ENCODE assay signal across 9 mouse cellular contexts in genomic region chr11:31949331-31949785, GRCm38 (mm10). TPM values are rescaled to one million over a fixed set of nuclear protein-coding genes. Genes with fewer than 3 reads are reported as not detected.
DNase-seq lines count a peak whose midpoint lies in the region; ATAC-seq lines count a peak whose summit lies in the region.
"Had no signal": no experiment of that assay in that cellular context is flagged by ENCODE, and none has a peak within 500 bp of the region (broad histone marks: within the 10 kb centered on the region; RNA-seq: fewer than 3 reads in every experiment).

No protein-coding gene starts in this region.

- H3K4me2 ChIP-seq in limb, embryonic 15.5 days, result peak overlapping the region; percentile 60
- peak overlapping the region; percentile 77 for H3K4me2 ChIP-seq in midbrain, embryonic 16.5 days (ENCODE audit: low read length)
- H3K4me2 ChIP-seq in stomach, embryonic 14.5 days (replicated peaks; ENCODE audit: low read depth, low read length), result peak overlapping the region; percentile 35

- H3K4me1 ChIP-seq in limb, embryonic 15.5 days, result peaks cover 12% of the 10 kb centered on the region
- peaks cover 9% of the 10 kb centered on the region for H3K4me1 ChIP-seq in midbrain, embryonic 16.5 days (ENCODE audit: control insufficient read depth, insufficient read depth, low read length)
- H3K4me1 ChIP-seq in stomach, embryonic 14.5 days (ENCODE audit: control insufficient read depth, insufficient read depth, low read length), result no peaks in the 10 kb centered on the region

- no peaks in the 10 kb centered on the region for H3K36me3 ChIP-seq in limb, embryonic 15.5 days
- H3K36me3 ChIP-seq in midbrain, embryonic 16.5 days (ENCODE audit: control insufficient read depth, insufficient read depth, low read length), result no peaks in the 10 kb centered on the region
- no peaks in the 10 kb centered on the region for H3K36me3 ChIP-seq in stomach, embryonic 14.5 days (ENCODE audit: control insufficient read depth, insufficient read depth, low read length)

- peak overlapping the region; percentile 21; the same call in 1 of the 2 replicates for H3K9ac ChIP-seq in limb, embryonic 15.5 days
- H3K9ac ChIP-seq in midbrain, embryonic 16.5 days (ENCODE audit: low read depth, low read length), result peak overlapping the region; percentile 70
- H3K9ac ChIP-seq in stomach, embryonic 14.5 days (replicated peaks; ENCODE audit: low read depth, low read length), result no peak overlapping the region

- ATAC-seq in limb, embryonic 15.5 days (ENCODE audit: insufficient number of reproducible peaks, low FRiP score, low TSS enrichment, low read depth), result no peak
- ATAC-seq in midbrain, embryonic 16.5 days, result peak; percentile 55
- peak; percentile 79; the same call in 1 of the 2 replicates for ATAC-seq in stomach, embryonic 14.5 days (ENCODE audit: insufficient number of reproducible peaks, insufficient read depth, low FRiP score, low read depth)

- peaks cover 13% of the 10 kb centered on the region for H3K27me3 ChIP-seq in limb, embryonic 15.5 days
- H3K27me3 ChIP-seq in midbrain, embryonic 16.5 days (ENCODE audit: control insufficient read depth, insufficient read depth, low read depth, low read length), result no peaks in the 10 kb centered on the region
- no peaks in the 10 kb centered on the region for H3K27me3 ChIP-seq in stomach, embryonic 14.5 days (ENCODE audit: control insufficient read depth, insufficient read depth, low read length)

- DNase-seq in A20 (ENCODE audit: low read depth, low spot score) (peak; percentile 75), adipocyte (ENCODE audit: low spot score) (peak; percentile 91)
- peak; percentile 95 for DNase-seq in embryo, embryonic 10.5 days (ENCODE audit: low spot score)
- DNase-seq in heart, adult 8-10 months (ENCODE audit: low spot score), result peak; percentile 82
- peak; percentile 79 for DNase-seq in kidney, adult 9 months

- no peaks in the 10 kb centered on the region for H3K9me3 ChIP-seq in limb, embryonic 15.5 days
- no peaks in the 10 kb centered on the region for H3K9me3 ChIP-seq in midbrain, embryonic 16.5 days (replicated peaks; ENCODE audit: control insufficient read depth, low read length, poor library complexity, severe bottlenecking)
- H3K9me3 ChIP-seq in stomach, embryonic 14.5 days (ENCODE audit: control insufficient read depth, low read depth, low read length), result no peaks in the 10 kb centered on the region

- H3K27ac ChIP-seq in limb, embryonic 15.5 days, result no peak overlapping the region
- peak overlapping the region; percentile 79 for H3K27ac ChIP-seq in midbrain, embryonic 16.5 days (ENCODE audit: low read length)
- no peak overlapping the region for H3K27ac ChIP-seq in stomach, embryonic 14.5 days (ENCODE audit: low read length)

- H3K4me3 ChIP-seq in limb, embryonic 15.5 days, result peak overlapping the region; percentile 41
- H3K4me3 ChIP-seq in midbrain, embryonic 16.5 days (ENCODE audit: low read depth, low read length), result peak overlapping the region; percentile 46
- H3K4me3 ChIP-seq in stomach, embryonic 14.5 days (ENCODE audit: low read depth, low read length), result peak overlapping the region; percentile 14

- WGBS in limb, embryonic 15.5 days, result under 1% methylated on average over 17 of the region's 17 CpGs
- 2% methylated on average over 17 of the region's 17 CpGs for WGBS in midbrain, embryonic 16.5 days
- WGBS in stomach, embryonic 14.5 days, result 2% methylated on average over 17 of the region's 17 CpGs

RNA-seq across cellular contexts. Expression of gene 4930524B15Rik, which starts 16.0 kb away (rescaled TPM):
- not detected for total RNA-seq in heart, adult 8-10 months (2022)
- polyA plus RNA-seq in limb, embryonic 15.5 days (2015; fragmentation: Nextera tagmentation; extraction: Ambion mirVana), result 0.14 TPM in 1 of 2 replicates, not detected in the other
- 0.20 and 0.53 TPM in 2 replicates for polyA plus RNA-seq in midbrain, embryonic 16.5 days (2015; fragmentation: Nextera tagmentation; extraction: Ambion mirVana)
- 0.12 and 0.17 TPM in 2 replicates for polyA plus RNA-seq in stomach, embryonic 14.5 days (2014; fragmentation: Nextera tagmentation; extraction: Ambion mirVana)
- total RNA-seq: gastrocnemius, postnatal 4 days had no signal

RNA-seq across cellular contexts. Expression of gene Nsg2, which starts 50.9 kb away (rescaled TPM):
- total RNA-seq in heart, adult 8-10 months (2022), result 1 to 10 TPM in 2 of 4 experiments, under 1 TPM in 2; 0.60 to 1.1 (median 0.89) TPM
- polyA plus RNA-seq in limb, embryonic 15.5 days (2015; fragmentation: Nextera tagmentation; extraction: Ambion mirVana), result 6.3 TPM in 2 replicates
- 730 and 757 TPM in 2 replicates for polyA plus RNA-seq in midbrain, embryonic 16.5 days (2015; fragmentation: Nextera tagmentation; extraction: Ambion mirVana)
- 2.6 and 2.7 TPM in 2 replicates for polyA plus RNA-seq in stomach, embryonic 14.5 days (2014; fragmentation: Nextera tagmentation; extraction: Ambion mirVana)

Comparison
In these comparisons a context has a peak if more than half of its experiments do, and no peak if none do; other contexts are left out.
1. RNA of gene Nsg2, which starts 50.9 kb away (polyA plus RNA-seq): 730 to 757 TPM in midbrain, embryonic 16.5 days; 6.3 TPM in limb, embryonic 15.5 days and 2.6 to 2.7 TPM in stomach, embryonic 14.5 days; every median in the first group is over 10 times any median in the second.
2. Peak in every context shown above with its lines, with median percentiles within 50 percentile points of each other: DNase-seq, H3K4me2 ChIP-seq and H3K4me3 ChIP-seq.